Comparison of ENCODE assay signal across 9 mouse cellular contexts in genomic region chr2:31537054-31537453, GRCm38 (mm10). TPM values are rescaled to one million over a fixed set of nuclear protein-coding genes. Genes with fewer than 3 reads are reported as not detected.
DNase-seq lines count a peak whose midpoint lies in the region; ATAC-seq and TF ChIP-seq lines count a peak whose summit lies in the region.
"Had no signal": no experiment of that assay in that cellular context is flagged by ENCODE, and none has a peak within 500 bp of the region (broad histone marks: within the 10 kb centered on the region; RNA-seq: fewer than 3 reads in every experiment).

No protein-coding gene starts in this region.

- TF ChIP-seq CTCF in intestine, postnatal 0 days (IDR thresholded peaks at IDR 0.05; ENCODE audit: low read depth), result no peak
- TF ChIP-seq CTCF in stomach, postnatal 0 days (IDR thresholded peaks at IDR 0.05; ENCODE audit: low read depth), result no peak

- no peaks in the 10 kb centered on the region for H3K27me3 ChIP-seq in limb, embryonic 14.5 days (ENCODE audit: control insufficient read depth, insufficient read depth, low read length)
- no peaks in the 10 kb centered on the region for H3K27me3 ChIP-seq in limb, embryonic 10.5 days (ENCODE audit: low read depth, poor library complexity, severe bottlenecking)
- H3K27me3 ChIP-seq in intestine, postnatal 0 days (replicated peaks; ENCODE audit: control insufficient read depth, insufficient read depth, low read length), result no peaks in the 10 kb centered on the region
- H3K27me3 ChIP-seq in stomach, postnatal 0 days (ENCODE audit: control insufficient read depth, insufficient read depth, low read length), result no peaks in the 10 kb centered on the region

- WGBS in limb, embryonic 14.5 days, result 53% methylated on average over 5 of the region's 5 CpGs
- 69% methylated on average over 5 of the region's 5 CpGs for WGBS in limb, embryonic 10.5 days
- WGBS in intestine, postnatal 0 days, result 47% methylated on average over 5 of the region's 5 CpGs
- WGBS in stomach, postnatal 0 days, result 38% methylated on average over 5 of the region's 5 CpGs

- no peaks in the 10 kb centered on the region for H3K9me3 ChIP-seq in limb, embryonic 14.5 days (ENCODE audit: control insufficient read depth, low read length)
- H3K9me3 ChIP-seq in limb, embryonic 10.5 days (replicated peaks), result no peaks in the 10 kb centered on the region
- no peaks in the 10 kb centered on the region for H3K9me3 ChIP-seq in intestine, postnatal 0 days (ENCODE audit: control insufficient read depth)
- no peaks in the 10 kb centered on the region for H3K9me3 ChIP-seq in stomach, postnatal 0 days (ENCODE audit: control insufficient read depth, low read length)
- H3K9me3 ChIP-seq: hindbrain, embryonic 15.5 days had no signal

- ATAC-seq in limb, embryonic 14.5 days (ENCODE audit: low FRiP score, low read depth), result no peak
- ATAC-seq in intestine, postnatal 0 days, result peak; percentile 22
- ATAC-seq in stomach, postnatal 0 days (ENCODE audit: low FRiP score, low TSS enrichment), result peak; percentile 57
- ATAC-seq in activated CD4-positive, CD25-positive, alpha-beta regulatory T cell, adult 4 months, result no peak

- no peaks in the 10 kb centered on the region for H3K4me1 ChIP-seq in limb, embryonic 14.5 days (ENCODE audit: control insufficient read depth, insufficient read depth, low read length)
- no peaks in the 10 kb centered on the region for H3K4me1 ChIP-seq in limb, embryonic 10.5 days
- H3K4me1 ChIP-seq in intestine, postnatal 0 days (replicated peaks; ENCODE audit: control insufficient read depth, insufficient read depth, low read length), result no peaks in the 10 kb centered on the region
- no peaks in the 10 kb centered on the region for H3K4me1 ChIP-seq in stomach, postnatal 0 days (replicated peaks; ENCODE audit: control insufficient read depth, insufficient read depth)
- H3K4me1 ChIP-seq: hindbrain, embryonic 15.5 days had no signal

- DNase-seq in limb, embryonic 14.5 days (ENCODE audit: low spot score), result peak; percentile 12
- no peak for DNase-seq in limb, embryonic 10.5 days (ENCODE audit: low spot score)
- DNase-seq in gastrocnemius, postnatal 10 days, result peak; percentile 61
- peak; percentile 16 for DNase-seq in stomach, postnatal 0 days (ENCODE audit: low spot score)
- DNase-seq in cerebellum, postnatal 10 days, result no peak
- no peak for DNase-seq in spleen, adult 18-20 months

- H3K9ac ChIP-seq in limb, embryonic 14.5 days (ENCODE audit: low read depth, low read length, severe bottlenecking), result no peak overlapping the region
- no peak overlapping the region for H3K9ac ChIP-seq in intestine, postnatal 0 days (ENCODE audit: low read depth, low read length)
- no peak overlapping the region for H3K9ac ChIP-seq in stomach, postnatal 0 days (ENCODE audit: low read length)
- H3K9ac ChIP-seq: hindbrain, embryonic 15.5 days had no signal

- H3K4me3 ChIP-seq in limb, embryonic 14.5 days (replicated peaks; ENCODE audit: low read length), result no peak overlapping the region
- no peak overlapping the region for H3K4me3 ChIP-seq in limb, embryonic 10.5 days
- no peak overlapping the region for H3K4me3 ChIP-seq in intestine, postnatal 0 days (ENCODE audit: low read depth, low read length)
- no peak overlapping the region for H3K4me3 ChIP-seq in stomach, postnatal 0 days (ENCODE audit: low read depth, low read length)
- H3K4me3 ChIP-seq: hindbrain, embryonic 15.5 days had no signal

- no peaks in the 10 kb centered on the region for H3K36me3 ChIP-seq in limb, embryonic 14.5 days (ENCODE audit: control insufficient read depth, insufficient read depth, low read length)
- no peaks in the 10 kb centered on the region for H3K36me3 ChIP-seq in limb, embryonic 10.5 days
- H3K36me3 ChIP-seq in intestine, postnatal 0 days (ENCODE audit: control insufficient read depth, insufficient read depth), result no peaks in the 10 kb centered on the region
- H3K36me3 ChIP-seq in stomach, postnatal 0 days (ENCODE audit: control insufficient read depth, insufficient read depth, low read length), result no peaks in the 10 kb centered on the region
- H3K36me3 ChIP-seq: hindbrain, embryonic 15.5 days had no signal

- TF ChIP-seq EP300 in stomach, postnatal 0 days (optimal IDR thresholded peaks at IDR 0.05), result no peak

- H3K27ac ChIP-seq in limb, embryonic 14.5 days (replicated peaks; ENCODE audit: low read depth, low read length), result no peak overlapping the region
- H3K27ac ChIP-seq in limb, embryonic 10.5 days, result no peak overlapping the region
- no peak overlapping the region for H3K27ac ChIP-seq in intestine, postnatal 0 days (ENCODE audit: low read depth, low read length)
- no peak overlapping the region for H3K27ac ChIP-seq in stomach, postnatal 0 days (replicated peaks)
- H3K27ac ChIP-seq: hindbrain, embryonic 15.5 days had no signal

- H3K4me2 ChIP-seq in limb, embryonic 14.5 days (replicated peaks; ENCODE audit: low read depth, low read length, severe bottlenecking), result no peak overlapping the region
- no peak overlapping the region for H3K4me2 ChIP-seq in intestine, postnatal 0 days (replicated peaks; ENCODE audit: low read depth)
- no peak overlapping the region for H3K4me2 ChIP-seq in stomach, postnatal 0 days (replicated peaks; ENCODE audit: low read depth)
- H3K4me2 ChIP-seq: hindbrain, embryonic 15.5 days had no signal

- TF ChIP-seq POLR2A in limb, embryonic 14.5 days (IDR thresholded peaks at IDR 0.05; ENCODE audit: borderline replicate concordance, extremely low read depth, insufficient read depth, insufficient read length), result no peak

RNA-seq across cellular contexts. Expression of gene Fubp3, which starts 35.4 kb away (rescaled TPM):
- 59.4 and 63.2 TPM in 2 replicates for polyA plus RNA-seq in limb, embryonic 14.5 days (2012; rRNA removed)
- 86.3 and 90.8 TPM in 2 replicates for polyA plus RNA-seq in limb, embryonic 14.5 days (2014; fragmentation: Nextera tagmentation; extraction: Ambion mirVana)
- polyA plus RNA-seq in limb, embryonic 10.5 days (2016; fragmentation: Nextera tagmentation; extraction: Ambion mirVana), result 84.1 and 92.1 TPM in 2 replicates
- 10 to 100 TPM; 22.4 to 30.2 TPM for total RNA-seq in gastrocnemius, postnatal 10 days (2021)
- 40.8 and 46.7 TPM in 2 replicates for polyA plus RNA-seq in intestine, postnatal 0 days (2015; fragmentation: Nextera tagmentation; extraction: Ambion mirVana)
- polyA plus RNA-seq in stomach, postnatal 0 days (2015; fragmentation: Nextera tagmentation; extraction: Ambion mirVana), result 45.5 and 50.2 TPM in 2 replicates
- 10 to 100 TPM; 41.9 to 43.5 TPM for polyA plus RNA-seq in activated CD4-positive, CD25-positive, alpha-beta regulatory T cell, adult 4 months (2017; shearing (Covaris generic))

Comparison
In these comparisons a context has a peak if more than half of its experiments do, and no peak if none do; other contexts are left out.
1. DNase-seq: peak in limb, embryonic 14.5 days (single experiment), gastrocnemius, postnatal 10 days (single experiment) and stomach, postnatal 0 days (single experiment); none in limb, embryonic 10.5 days (single experiment), cerebellum, postnatal 10 days (0 of 2) and spleen, adult 18-20 months (0 of 2).
2. ATAC-seq: peak in intestine, postnatal 0 days (single experiment) and stomach, postnatal 0 days (single experiment); none in limb, embryonic 14.5 days (single experiment) and activated CD4-positive, CD25-positive, alpha-beta regulatory T cell, adult 4 months (single experiment).